Mouse (Mus musculus) heart, adult 2 months (tissue): ENCODE measurements around the gene Jade2. TPM values are rescaled to one million over a fixed set of nuclear protein-coding genes. Genes with fewer than 3 reads are reported as not detected.

Experiments
- DNase-seq, 2 experiments: peaks; one replicate each; pipeline ENCODE4 v3.0.0; 2021
- H3K27ac ChIP-seq: fragments of 200-600 bp; 2 replicates; pipeline ENCODE4 v1.8.1; 2022
- H3K27me3 ChIP-seq: fragments of 200-500 bp; 2 replicates; pipeline ENCODE4 v1.6.1; 2012; ENCODE audit warnings: mild to moderate bottlenecking, low read length, inconsistent platforms, mixed read lengths; ENCODE audit not compliant: control insufficient read depth, insufficient read depth
- H3K36me3 ChIP-seq: fragments of 200-500 bp; 2 replicates; pipeline ENCODE4 v1.6.1; 2012; ENCODE audit warnings: low read length, inconsistent platforms; ENCODE audit not compliant: control insufficient read depth, insufficient read depth
- H3K4me1 ChIP-seq: fragments of 200-500 bp; 2 replicates; pipeline ENCODE4 v1.6.1; 2011; ENCODE audit warnings: low read length; ENCODE audit not compliant: control insufficient read depth, insufficient read depth
- H3K4me3 ChIP-seq: fragments of 200-600 bp; 2 replicates; pipeline ENCODE4 v1.8.1; 2022
- H3K79me2 ChIP-seq: fragments of 200-500 bp; replicated peaks from 2 replicates; pipeline ENCODE4 v1.6.1; 2012; ENCODE audit warnings: mild to moderate bottlenecking, inconsistent platforms, low read length, moderate library complexity, mixed read lengths; ENCODE audit not compliant: control insufficient read depth, insufficient read depth
- H3K9ac ChIP-seq: fragments of 200-500 bp; 2 replicates; pipeline ENCODE4 v1.6.1; 2012; ENCODE audit warnings: low read depth, mild to moderate bottlenecking, control low read depth, inconsistent platforms, low read length, mixed read lengths
- CTCF ChIP-seq: fragments of 200-600 bp; IDR thresholded peaks from 2 replicates; pipeline ENCODE4 v1.8.1; 2022; ENCODE audit warnings: antibody characterized with exemption, mild to moderate bottlenecking, moderate library complexity
- EP300 ChIP-seq: fragments of 200-500 bp; IDR thresholded peaks from 2 replicates; pipeline ENCODE4 v1.6.1; 2011; ENCODE audit warnings: low read depth, low read length, control low read depth; ENCODE audit not compliant: insufficient read depth
- POLR2A ChIP-seq: fragments of 200-500 bp; IDR thresholded peaks from 2 replicates; pipeline ENCODE4 v1.6.1; 2011; ENCODE audit warnings: mild to moderate bottlenecking, low read depth, low read length, control low read depth; ENCODE audit not compliant: insufficient read depth
- WGBS: fragments of 180-500 bp; shearing (Covaris S2); methylation state at CpG from one replicate; pipeline ENCODE4 v1.1.7; 2018; 5-methylcytosine and 5-hydroxymethylcytosine counted together
- intact Hi-C: fragments of 180-260 bp; cut with DNase I; formaldehyde crosslinking; loops from one replicate; pipeline ENCODE4 v1.15.1; 2025
- long read RNA-seq: library from polyadenylated mRNA; stranded (forward); transcript quantifications from one replicate; pipeline ENCODE4 v2.0.0, GENCODE M21; 2021
- polyA plus RNA-seq: library from polyadenylated mRNA; depleted of rRNA; stranded (reverse); fragments of >200 nt; gene quantifications from 2 replicates; pipeline ENCODE4 v1.2.3, GENCODE M21; 2012; rRNA removed
- total RNA-seq, 2 experiments: library from RNA; stranded (reverse); gene quantifications; 2 replicates each; pipeline ENCODE4 v1.2.3; 2021

Gene Jade2
- total RNA-seq (10 to 100 TPM; 11.3 to 12.4 TPM), polyA plus RNA-seq (6.5 and 7.3 TPM in 2 replicates)
- long read RNA-seq, partial matches to known transcripts: 0 of 2 reads
- long read RNA-seq, other reads (novel, unspliced or antisense): 2 of 2 reads

DNA sequence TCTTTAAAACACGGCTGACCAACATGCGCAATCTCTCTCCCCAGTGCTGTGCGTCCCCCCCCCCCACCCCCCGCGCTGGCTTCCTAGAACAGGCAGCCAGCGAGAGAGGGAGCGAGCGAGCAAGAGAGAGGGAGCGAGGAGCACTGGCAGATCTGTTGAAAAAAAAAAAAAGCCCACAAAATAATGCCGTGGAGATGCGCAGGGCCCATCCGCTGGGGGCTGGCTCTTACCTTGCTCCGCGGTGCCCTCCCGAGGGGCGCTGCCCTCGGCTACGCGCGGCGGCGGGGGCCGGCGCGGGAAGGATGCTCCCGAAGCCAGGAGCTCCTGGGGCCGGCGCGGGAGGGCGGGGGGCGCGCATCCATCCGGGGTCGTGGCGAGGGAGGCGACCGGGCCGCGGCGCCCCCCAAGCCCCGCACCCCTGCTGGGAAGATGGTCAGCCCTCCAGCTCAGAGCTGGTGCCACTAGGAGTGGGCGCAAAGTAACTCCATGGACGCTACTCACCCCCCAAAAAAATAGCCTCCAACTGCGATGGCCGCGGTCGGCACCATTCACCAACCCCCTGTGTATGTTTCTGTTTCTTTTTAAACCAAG, at the start of gene Jade2:
Gene Jade2 (minus strand): TSS at position 573 of the 591 bp plus-strand sequence.
- DNase-seq: peak; percentile 79 to 81
- intact Hi-C loops: no loop called here
- Histone ChIP-seq H3K36me3 (no peaks in the 10 kb centered on the region), H3K79me2 (no peaks in the 10 kb centered on the region), H3K27me3 (no peaks in the 10 kb centered on the region), H3K27ac (peak within 1 kb of the TSS; percentile 97), H3K9ac (peak within 1 kb of the TSS; percentile 98), H3K4me3 (peak within 1 kb of the TSS; percentile 80), H3K4me1 (peaks cover 5% of the 10 kb centered on the region)
- under 1% methylated on average over 47 of the region's 47 CpGs for WGBS
- TF ChIP-seq EP300 (no peak), POLR2A (peak; percentile 34), CTCF (peak; percentile 13; the same call in 1 of the 2 replicates)

DNA sequence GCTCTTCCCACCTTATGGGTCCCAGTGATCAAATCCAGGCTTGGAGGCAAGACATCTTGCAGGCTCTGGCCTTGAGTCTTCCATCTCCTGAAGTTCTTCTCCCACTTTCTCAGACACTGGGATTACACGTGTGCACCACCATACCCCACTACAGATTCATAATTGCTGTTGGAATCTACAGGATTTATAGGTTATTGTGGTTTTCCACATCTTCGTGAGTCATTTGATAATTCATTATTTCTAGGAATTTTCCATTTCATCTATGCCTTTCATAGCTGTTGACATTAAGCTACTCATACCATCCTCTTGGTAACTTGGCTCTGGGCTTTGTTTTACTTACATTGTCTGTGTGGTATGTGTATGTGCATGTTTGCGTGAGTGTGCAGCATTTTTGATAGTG, 46.8 kb upstream of the Jade2 start:
- no peak overlapping the region for H3K4me3 ChIP-seq
- 95% methylated on average over 3 of the region's 3 CpGs for WGBS
- no peak for TF ChIP-seq EP300
- TF ChIP-seq CTCF: no peak
- TF ChIP-seq POLR2A: no peak
- no peaks in the 10 kb centered on the region for H3K27me3 ChIP-seq
- no peaks in the 10 kb centered on the region for H3K79me2 ChIP-seq
- no peaks in the 10 kb centered on the region for H3K4me1 ChIP-seq
- H3K36me3 ChIP-seq: no peaks in the 10 kb centered on the region
- no peak overlapping the region for H3K9ac ChIP-seq
- no peak overlapping the region for H3K27ac ChIP-seq
- intact Hi-C loops: no loop called here
- no peak for DNase-seq

DNA sequence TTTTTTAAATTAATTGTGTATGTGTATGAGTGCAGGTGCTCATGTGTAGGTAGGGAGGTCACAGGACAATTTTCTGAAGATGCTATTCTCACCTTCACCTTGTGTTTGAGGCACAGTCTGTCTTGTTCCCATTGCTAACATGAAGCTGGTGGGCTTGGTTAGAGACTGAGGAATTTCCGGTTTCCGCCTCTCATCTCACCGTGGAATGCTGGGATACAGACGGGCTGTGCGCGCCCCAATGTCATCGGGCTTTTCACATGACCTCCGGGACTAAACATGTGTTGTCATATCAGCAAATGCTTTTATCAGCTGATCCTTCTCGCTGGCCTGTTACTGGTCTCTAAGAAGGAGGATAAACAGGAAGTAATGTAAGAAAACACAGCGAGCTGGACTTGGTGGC, 42.2 kb upstream of the Jade2 start:
- H3K36me3 ChIP-seq: no peaks in the 10 kb centered on the region
- no peak overlapping the region for H3K9ac ChIP-seq
- WGBS: 73% methylated on average over 10 of the region's 10 CpGs
- no peak for TF ChIP-seq CTCF
- TF ChIP-seq EP300: no peak
- no peak for TF ChIP-seq POLR2A
- H3K27me3 ChIP-seq: no peaks in the 10 kb centered on the region
- peaks cover 5% of the 10 kb centered on the region for H3K4me1 ChIP-seq
- H3K27ac ChIP-seq: no peak overlapping the region
- H3K4me3 ChIP-seq: no peak overlapping the region
- DNase-seq: no peak
- intact Hi-C loops: no loop called here
- H3K79me2 ChIP-seq: no peaks in the 10 kb centered on the region

DNA sequence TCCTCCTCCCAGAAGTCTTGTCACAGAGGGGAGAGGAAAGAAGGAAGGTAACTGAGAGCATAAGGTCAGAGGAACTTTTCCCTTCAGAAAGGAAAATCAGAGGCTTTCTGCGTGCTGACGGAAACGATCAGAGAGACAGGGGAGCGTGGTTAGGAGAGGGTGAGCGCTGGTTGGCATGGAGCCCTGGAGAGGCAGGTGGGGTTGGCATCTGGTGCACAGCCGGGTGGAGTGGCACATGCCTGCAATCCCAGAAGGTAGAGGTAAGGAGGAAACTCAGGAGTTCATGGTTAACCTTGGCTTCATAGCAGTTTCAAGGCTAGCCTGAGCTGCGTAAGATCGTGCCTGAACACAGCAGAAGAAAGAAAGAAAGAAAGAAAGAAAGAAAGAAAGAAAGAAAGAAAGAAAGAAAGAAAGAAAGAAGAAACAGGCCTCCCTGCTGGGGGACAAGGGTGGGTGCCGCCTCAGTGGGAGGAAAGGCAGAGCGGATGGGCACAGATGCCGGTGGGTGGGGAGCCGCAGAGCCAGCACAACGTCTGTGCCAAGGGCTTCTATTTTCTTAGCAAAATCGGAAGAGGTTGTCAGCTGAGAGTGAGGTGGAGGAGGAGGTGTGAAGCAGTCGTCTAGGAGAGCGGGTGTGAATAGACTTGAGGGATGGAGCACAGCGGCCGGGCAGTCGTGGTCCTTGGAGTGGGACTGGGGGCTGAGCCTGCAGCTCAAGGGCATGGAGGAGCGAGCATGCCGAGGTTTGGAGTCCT, 41.0 kb upstream of the Jade2 start:
- intact Hi-C loops: no loop called here
- Histone ChIP-seq H3K4me1 (peaks cover 5% of the 10 kb centered on the region), H3K27me3 (no peaks in the 10 kb centered on the region), H3K36me3 (no peaks in the 10 kb centered on the region), H3K4me3 (no peak overlapping the region), H3K9ac (no peak overlapping the region), H3K27ac (peak overlapping the region; percentile 87), H3K79me2 (no peaks in the 10 kb centered on the region)
- TF ChIP-seq POLR2A (no peak), CTCF (no peak), EP300 (no peak)
- peak in 1 of 2 experiments; percentile 14 for DNase-seq
- 43% methylated on average over 21 of the region's 21 CpGs for WGBS

DNA sequence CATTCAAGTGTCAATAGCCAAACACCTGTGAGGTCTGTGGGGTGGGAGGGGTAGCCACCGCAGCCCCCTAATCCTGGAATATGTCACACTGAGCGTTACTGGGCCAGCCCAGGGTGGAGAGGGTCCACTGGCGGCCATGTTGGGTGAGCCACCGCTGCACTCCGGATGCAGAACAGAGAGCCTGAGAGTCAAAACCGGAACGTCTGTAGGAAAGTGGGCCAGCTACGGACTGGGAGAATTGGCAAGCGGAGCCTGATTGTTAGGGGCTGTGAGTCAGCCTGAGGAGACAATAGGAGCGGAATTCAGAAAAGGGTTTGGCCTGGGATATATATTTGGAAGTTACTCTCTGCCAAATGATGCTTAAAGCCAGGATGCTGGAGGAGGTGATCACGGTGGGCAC, 39.9 kb upstream of the Jade2 start:
- Histone ChIP-seq H3K79me2 (no peaks in the 10 kb centered on the region), H3K36me3 (no peaks in the 10 kb centered on the region), H3K4me1 (peaks cover 5% of the 10 kb centered on the region), H3K27ac (peak overlapping the region; percentile 87), H3K27me3 (no peaks in the 10 kb centered on the region), H3K9ac (no peak overlapping the region), H3K4me3 (no peak overlapping the region)
- peak; percentile 65 to 76 for DNase-seq
- intact Hi-C loops: loop anchor here (1.0 kb wide), 2 partner anchors 19 to 38 kb away; no protein-coding TSS in a partner anchor
- peak; percentile 58; the same call in 1 of the 2 replicates for TF ChIP-seq EP300
- TF ChIP-seq CTCF: no peak
- TF ChIP-seq POLR2A: no peak
- WGBS: 47% methylated on average over 11 of the region's 11 CpGs

DNA sequence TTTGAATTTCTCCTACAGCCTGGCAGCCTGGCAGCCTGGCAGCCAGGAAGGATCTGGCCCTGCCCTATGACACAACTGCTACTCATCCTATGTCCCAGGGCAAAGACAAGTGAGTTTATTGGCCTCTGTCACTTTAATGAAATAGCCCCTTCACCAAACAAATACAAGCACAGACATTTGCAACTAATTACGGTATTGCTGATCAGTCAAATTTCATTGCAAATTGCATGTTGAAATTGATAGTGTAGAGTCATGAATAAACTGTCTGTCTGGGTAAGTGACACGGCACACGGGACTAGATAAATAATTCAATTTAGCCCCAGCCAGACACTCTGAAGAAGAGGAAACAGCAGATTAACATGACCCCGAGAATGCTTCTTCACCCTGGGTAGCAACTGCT, 38.6 kb upstream of the Jade2 start:
- Histone ChIP-seq H3K36me3 (no peaks in the 10 kb centered on the region), H3K9ac (no peak overlapping the region), H3K4me3 (no peak overlapping the region), H3K79me2 (no peaks in the 10 kb centered on the region), H3K27ac (no peak overlapping the region), H3K27me3 (no peaks in the 10 kb centered on the region), H3K4me1 (peaks cover 6% of the 10 kb centered on the region)
- no peak for DNase-seq
- intact Hi-C loops: no loop called here
- TF ChIP-seq CTCF (no peak), EP300 (no peak), POLR2A (no peak)
- WGBS: 52% methylated on average over 4 of the region's 4 CpGs
